Mouse (Mus musculus) liver, embryonic 13.5 days (tissue): ENCODE measurements around the gene Cdhr4. TPM values are rescaled to one million over a fixed set of nuclear protein-coding genes. Genes with fewer than 3 reads are reported as not detected.

Source experiments
- ATAC-seq: fragments of 200-750 bp; cut with Nextera tagmentation; 2 replicates; pipeline ENCODE4 v1.8.0; 2017; ENCODE audit warnings: low read depth, mild to moderate bottlenecking, moderate number of reproducible peaks, moderate library complexity
- DNase-seq: peaks from one replicate; pipeline ENCODE4 v3.0.0; 2022
- H3K27ac ChIP-seq: fragments of 300-500 bp; sonication (generic); 2 replicates; pipeline ENCODE4 v1.5.1; 2015; ENCODE audit warnings: moderate library complexity, mild to moderate bottlenecking, inconsistent platforms
- H3K27me3 ChIP-seq: fragments of 300-500 bp; sonication (generic); 2 replicates; pipeline ENCODE4 v1.6.1; 2015; ENCODE audit warnings: mild to moderate bottlenecking, inconsistent platforms
- H3K36me3 ChIP-seq: fragments of 300-500 bp; sonication (generic); 2 replicates; pipeline ENCODE4 v1.6.1; 2015; ENCODE audit warnings: mild to moderate bottlenecking, inconsistent platforms
- H3K4me1 ChIP-seq: fragments of 300-500 bp; sonication (generic); replicated peaks from 2 replicates; pipeline ENCODE4 v1.6.1; 2015; ENCODE audit warnings: inconsistent platforms
- H3K4me2 ChIP-seq: fragments of 300-500 bp; sonication (generic); 2 replicates; pipeline ENCODE4 v1.6.1; 2015; ENCODE audit warnings: inconsistent platforms, mild to moderate bottlenecking, moderate library complexity
- H3K4me3 ChIP-seq: fragments of 300-500 bp; sonication (generic); replicated peaks from 2 replicates; pipeline ENCODE4 v1.5.1; 2015; ENCODE audit warnings: mild to moderate bottlenecking, inconsistent platforms
- H3K9ac ChIP-seq: fragments of 300-500 bp; sonication (generic); 2 replicates; pipeline ENCODE4 v1.6.1; 2015; ENCODE audit warnings: mild to moderate bottlenecking, inconsistent platforms
- H3K9me3 ChIP-seq: fragments of 300-500 bp; sonication (generic); replicated peaks from 2 replicates; pipeline ENCODE4 v1.6.1; 2016; ENCODE audit warnings: inconsistent platforms
- WGBS: fragments of 180-500 bp; shearing (Covaris S2); methylation state at CpG from one replicate; pipeline ENCODE4 v1.1.7; 2015; ENCODE audit not compliant: insufficient replicate concordance; 5-methylcytosine and 5-hydroxymethylcytosine counted together
- polyA plus RNA-seq: library from polyadenylated mRNA; unstranded; fragments of >200 nt; fragmentation: Nextera tagmentation; extraction: Ambion mirVana; gene quantifications from 2 replicates; pipeline ENCODE4 v1.2.1, GENCODE M21; 2015

Cdhr4 gene
- polyA plus RNA-seq, 1 experiment from 2014 or later: 1.2 TPM

DNA sequence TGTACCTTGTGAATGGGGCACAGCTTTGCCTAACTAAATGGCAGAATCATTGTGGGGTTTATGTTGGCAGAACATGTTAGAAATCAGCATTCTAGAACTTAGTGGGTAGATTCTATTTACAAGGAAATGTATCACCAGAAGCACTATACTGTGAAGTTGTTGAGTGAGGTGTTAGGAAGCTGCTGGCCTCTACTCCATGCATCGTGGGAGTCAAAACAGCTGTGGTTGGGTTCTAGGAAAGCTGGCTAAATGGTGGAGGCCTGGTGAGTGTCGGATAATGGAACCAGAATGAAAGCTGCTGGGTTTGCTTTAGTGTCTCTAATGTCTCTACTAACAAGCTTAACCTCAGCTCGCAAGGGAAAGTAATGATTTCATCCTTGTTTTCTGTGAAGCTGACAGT, 24.8 kb downstream of the Cdhr4 start:
- Histone ChIP-seq H3K9me3 (no peaks in the 10 kb centered on the region), H3K4me1 (peaks cover 16% of the 10 kb centered on the region), H3K36me3 (peaks cover 42% of the 10 kb centered on the region), H3K27me3 (no peaks in the 10 kb centered on the region), H3K27ac (no peak overlapping the region), H3K4me2 (no peak overlapping the region), H3K4me3 (no peak overlapping the region), H3K9ac (no peak overlapping the region)
- ATAC-seq: no peak
- 83% methylated on average over 3 of the region's 3 CpGs for WGBS
- DNase-seq: no peak

DNA sequence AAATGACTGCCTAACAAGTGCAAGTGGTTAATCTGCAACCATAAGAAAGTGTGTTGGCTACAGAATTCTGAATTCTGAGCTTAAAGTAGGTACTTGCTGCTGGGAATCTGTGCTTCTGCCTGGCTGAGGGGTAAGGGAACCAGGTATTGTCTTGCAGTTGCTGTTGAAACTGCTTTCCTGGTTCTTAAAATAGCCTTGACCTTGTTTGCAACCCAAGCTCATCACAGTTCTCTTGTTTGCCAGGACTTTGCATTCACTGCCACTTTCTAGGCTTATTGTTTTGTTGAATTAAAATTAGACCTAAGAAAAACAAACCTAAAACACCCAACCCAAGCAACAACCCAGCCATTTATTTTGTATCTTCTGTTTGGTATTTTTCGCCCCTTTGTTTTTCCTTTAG, 28.4 kb downstream of the Cdhr4 start:
- H3K27ac ChIP-seq: no peak overlapping the region
- H3K9me3 ChIP-seq: no peaks in the 10 kb centered on the region
- 88% methylated on average over 1 of the region's 1 CpGs for WGBS
- ATAC-seq (no peak), DNase-seq (no peak)
- H3K4me1 ChIP-seq: peaks cover 21% of the 10 kb centered on the region
- H3K27me3 ChIP-seq: no peaks in the 10 kb centered on the region
- H3K4me2 ChIP-seq: no peak overlapping the region
- H3K9ac ChIP-seq: no peak overlapping the region
- peaks cover 42% of the 10 kb centered on the region for H3K36me3 ChIP-seq
- H3K4me3 ChIP-seq: no peak overlapping the region

GRCm38 (mm10) chr9:108023216-108023615, 30.9 kb downstream of the Cdhr4 start:
- 77% methylated on average over 3 of the region's 3 CpGs for WGBS
- no peak overlapping the region for H3K4me3 ChIP-seq
- H3K36me3 ChIP-seq: peaks cover 50% of the 10 kb centered on the region
- H3K27ac ChIP-seq: no peak overlapping the region
- H3K4me1 ChIP-seq: peaks cover 21% of the 10 kb centered on the region
- DNase-seq (no peak), ATAC-seq (no peak)
- H3K9me3 ChIP-seq: no peaks in the 10 kb centered on the region
- H3K4me2 ChIP-seq: no peak overlapping the region
- H3K27me3 ChIP-seq: no peaks in the 10 kb centered on the region
- no peak overlapping the region for H3K9ac ChIP-seq

- Histone ChIP-seq H3K4me1 (peaks cover 10% of the 10 kb centered on the region), H3K27me3 (no peaks in the 10 kb centered on the region), H3K4me3 (no peak overlapping the region), H3K36me3 (peaks cover 66% of the 10 kb centered on the region), H3K9ac (no peak overlapping the region), H3K9me3 (no peaks in the 10 kb centered on the region), H3K4me2 (no peak overlapping the region), H3K27ac (no peak overlapping the region)
- WGBS: 85% methylated on average over 3 of the region's 3 CpGs
- no peak for ATAC-seq
- no peak for DNase-seq
Observed at GRCm38 (mm10) chr9:108026584-108026983, 34.3 kb downstream of the Cdhr4 start.

- H3K27me3 ChIP-seq: no peaks in the 10 kb centered on the region
- no peaks in the 10 kb centered on the region for H3K4me1 ChIP-seq
- 93% methylated on average over 3 of the region's 3 CpGs for WGBS
- peaks cover 78% of the 10 kb centered on the region for H3K36me3 ChIP-seq
- H3K4me3 ChIP-seq: no peak overlapping the region
- H3K27ac ChIP-seq: no peak overlapping the region
- no peak overlapping the region for H3K4me2 ChIP-seq
- DNase-seq: no peak
- H3K9ac ChIP-seq: no peak overlapping the region
- H3K9me3 ChIP-seq: no peaks in the 10 kb centered on the region
- ATAC-seq: no peak
Observed at GRCm38 (mm10) chr9:108027867-108028266, 35.6 kb downstream of the Cdhr4 start.

DNA sequence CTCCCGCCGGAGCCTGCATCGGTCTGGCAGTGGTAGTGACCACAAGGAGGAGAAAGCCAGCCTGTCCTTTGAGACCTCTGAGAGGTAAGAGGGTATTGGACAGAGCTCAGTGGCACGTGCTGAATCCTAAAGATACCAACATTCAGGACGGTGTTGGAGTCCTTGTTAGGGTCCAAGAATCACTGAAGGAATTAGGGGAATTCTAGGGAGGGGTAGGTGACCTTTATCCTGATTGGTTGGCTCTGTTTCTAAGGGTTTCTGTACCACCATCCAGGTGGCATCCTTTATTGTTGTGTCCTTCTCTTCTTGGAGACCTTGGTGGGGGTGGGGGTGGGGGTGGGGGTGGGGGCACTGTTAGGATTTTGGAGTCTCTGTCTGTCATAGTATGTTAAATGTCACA, 39.8 kb downstream of the Cdhr4 start:
- peaks cover 74% of the 10 kb centered on the region for H3K36me3 ChIP-seq
- no peak overlapping the region for H3K4me2 ChIP-seq
- no peaks in the 10 kb centered on the region for H3K9me3 ChIP-seq
- no peak for DNase-seq
- no peak for ATAC-seq
- H3K4me3 ChIP-seq: no peak overlapping the region
- H3K27ac ChIP-seq: no peak overlapping the region
- peaks cover 10% of the 10 kb centered on the region for H3K4me1 ChIP-seq
- no peaks in the 10 kb centered on the region for H3K27me3 ChIP-seq
- 89% methylated on average over 5 of the region's 5 CpGs for WGBS
- H3K9ac ChIP-seq: no peak overlapping the region

GRCm38 (mm10) chr9:108035331-108036156, 43.2 kb downstream of the Cdhr4 start:
- WGBS: 91% methylated on average over 2 of the region's 2 CpGs
- DNase-seq (no peak), ATAC-seq (no peak)
- Histone ChIP-seq H3K4me2 (no peak overlapping the region), H3K27ac (no peak overlapping the region), H3K9me3 (no peaks in the 10 kb centered on the region), H3K27me3 (no peaks in the 10 kb centered on the region), H3K9ac (no peak overlapping the region), H3K4me3 (no peak overlapping the region), H3K4me1 (peaks cover 10% of the 10 kb centered on the region), H3K36me3 (peaks cover 79% of the 10 kb centered on the region)

DNA sequence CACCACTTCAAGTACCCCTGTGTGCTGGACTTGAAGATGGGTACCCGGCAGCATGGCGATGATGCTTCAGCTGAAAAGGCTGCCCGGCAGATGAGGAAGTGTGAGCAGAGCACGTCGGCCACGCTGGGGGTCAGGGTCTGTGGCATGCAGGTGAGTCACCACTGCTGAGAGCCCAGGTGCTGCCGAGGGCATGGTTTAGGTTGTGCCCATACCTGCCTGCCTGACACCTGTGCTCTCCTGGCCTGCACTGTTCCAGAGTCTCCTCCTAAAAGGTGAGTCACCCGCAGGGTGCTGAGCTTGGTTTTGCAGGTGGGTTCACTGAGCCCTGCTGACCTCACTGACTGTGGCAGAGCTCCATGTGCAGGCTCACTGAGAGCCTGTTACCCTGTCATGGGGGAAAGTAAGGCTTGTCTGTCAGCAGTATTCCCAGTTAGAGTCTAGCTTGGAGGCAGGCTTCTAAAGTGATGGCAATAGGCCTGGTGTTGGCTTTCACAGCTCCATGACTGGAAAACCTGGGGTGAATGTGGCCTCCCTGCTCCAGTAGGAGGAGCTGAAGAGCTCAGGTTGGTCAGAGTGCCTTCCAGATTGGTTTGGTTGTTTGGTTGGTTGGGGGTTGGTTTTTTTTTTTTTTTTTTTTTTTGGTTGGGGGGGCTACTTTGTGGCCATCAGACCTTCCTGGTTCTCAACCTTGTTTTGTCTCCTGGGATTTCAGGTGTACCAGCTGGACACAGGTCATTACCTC, 52.6 kb downstream of the Cdhr4 start:
- Histone ChIP-seq H3K27ac (no peak overlapping the region), H3K36me3 (peaks cover 67% of the 10 kb centered on the region), H3K4me1 (peaks cover 37% of the 10 kb centered on the region), H3K9me3 (no peaks in the 10 kb centered on the region), H3K9ac (no peak overlapping the region), H3K27me3 (no peaks in the 10 kb centered on the region), H3K4me2 (no peak overlapping the region), H3K4me3 (no peak overlapping the region)
- DNase-seq (no peak), ATAC-seq (no peak)
- WGBS: 91% methylated on average over 8 of the region's 8 CpGs

DNA sequence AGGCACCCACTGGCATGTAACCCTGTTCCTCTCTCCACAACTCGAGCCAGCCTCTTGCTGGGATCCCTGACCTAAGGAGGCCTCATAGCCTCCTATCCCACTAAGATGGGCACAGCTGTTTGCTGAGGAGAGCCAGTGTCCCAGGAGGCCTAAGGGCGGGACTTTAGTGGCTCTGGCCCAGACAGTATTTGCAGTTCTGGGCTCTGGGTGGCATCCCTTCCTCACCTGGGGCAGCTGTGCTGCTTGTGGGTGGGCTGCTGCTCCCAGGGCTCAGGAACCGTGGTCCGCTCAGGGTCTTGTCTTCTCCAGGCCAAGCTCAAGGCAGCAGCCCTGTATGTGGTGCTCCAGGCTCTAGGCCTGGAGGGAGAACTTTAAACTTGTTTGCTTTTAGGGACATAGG, 54.3 kb downstream of the Cdhr4 start:
- ATAC-seq: no peak
- Histone ChIP-seq H3K4me2 (no peak overlapping the region), H3K9ac (peak overlapping the region; percentile 70; the same call in 1 of the 2 replicates)

DNA sequence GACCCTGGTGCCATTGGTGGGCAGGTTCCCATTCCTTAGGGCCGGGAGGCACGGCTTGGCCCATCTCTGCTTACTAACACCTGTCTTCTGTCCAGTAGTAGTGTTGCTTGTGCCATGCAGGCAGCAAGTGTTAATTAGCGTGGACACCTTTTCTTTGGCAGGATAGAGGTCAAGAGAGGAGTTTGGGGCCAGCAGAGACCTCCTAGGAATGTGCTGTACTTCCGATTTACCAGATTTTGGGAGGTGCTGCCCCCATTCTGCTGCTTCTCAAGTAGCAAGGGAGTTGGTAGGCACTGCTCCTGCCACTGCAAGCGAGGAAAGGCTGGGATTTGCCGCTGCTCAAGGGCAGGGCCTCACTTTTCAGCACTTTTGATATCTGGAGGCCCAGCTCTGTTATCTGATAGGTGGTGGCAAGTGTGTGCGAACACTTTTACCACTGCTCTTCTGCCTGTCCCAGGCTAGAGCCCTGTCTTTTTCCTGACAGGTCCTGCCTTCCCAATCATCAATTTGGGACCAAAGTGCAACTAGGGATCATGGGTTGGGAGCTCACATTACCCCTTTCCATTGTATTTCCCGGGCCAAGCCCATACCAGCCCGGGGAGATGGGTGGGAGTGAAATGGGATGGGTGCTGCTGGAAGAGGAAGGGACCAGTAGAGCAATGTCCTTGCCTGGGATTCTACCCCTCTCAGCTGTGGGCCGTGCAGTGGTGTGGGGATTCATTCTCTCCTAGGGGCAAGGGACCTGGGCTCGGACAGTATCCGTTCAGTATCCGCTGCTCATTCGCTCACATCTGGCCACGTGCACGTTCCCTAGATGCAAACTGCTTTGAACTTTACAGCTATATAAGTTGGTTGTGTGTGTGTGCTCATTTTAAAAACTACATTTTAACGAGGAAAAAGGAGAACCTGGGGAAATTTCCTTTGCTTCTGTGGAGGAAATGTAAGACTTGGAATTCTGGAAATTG, 55.6 kb downstream of the Cdhr4 start:
- Histone ChIP-seq H3K9me3 (no peaks in the 10 kb centered on the region), H3K4me1 (peaks cover 55% of the 10 kb centered on the region), H3K9ac (peak overlapping the region; percentile 70), H3K27me3 (no peaks in the 10 kb centered on the region), H3K4me3 (peak overlapping the region; percentile 77), H3K4me2 (peak overlapping the region; percentile 83), H3K27ac (peak overlapping the region; percentile 88), H3K36me3 (peaks cover 66% of the 10 kb centered on the region)
- peak; percentile 16; the same call in 1 of the 2 replicates for ATAC-seq
- DNase-seq: peak; percentile 51
- 37% methylated on average over 17 of the region's 17 CpGs for WGBS

More for the DNA sequence above, 54.3 kb downstream of the Cdhr4 start:
- no peaks in the 10 kb centered on the region for H3K9me3 ChIP-seq
- H3K36me3 ChIP-seq: peaks cover 70% of the 10 kb centered on the region
- peak overlapping the region; percentile 88; the same call in 1 of the 2 replicates for H3K27ac ChIP-seq
- no peak overlapping the region for H3K4me3 ChIP-seq
- no peak for DNase-seq
- no peaks in the 10 kb centered on the region for H3K27me3 ChIP-seq
- 82% methylated on average over 4 of the region's 4 CpGs for WGBS
- H3K4me1 ChIP-seq: peaks cover 46% of the 10 kb centered on the region

- H3K9ac ChIP-seq: peak overlapping the region; percentile 70
- peaks cover 67% of the 10 kb centered on the region for H3K36me3 ChIP-seq
- peak overlapping the region; percentile 88 for H3K27ac ChIP-seq
- peaks cover 62% of the 10 kb centered on the region for H3K4me1 ChIP-seq
- peak overlapping the region; percentile 77 for H3K4me3 ChIP-seq
- H3K27me3 ChIP-seq: no peaks in the 10 kb centered on the region
- WGBS: 2% methylated on average over 19 of the region's 19 CpGs
- H3K4me2 ChIP-seq: peak overlapping the region; percentile 83
- no peaks in the 10 kb centered on the region for H3K9me3 ChIP-seq
- ATAC-seq: peak; percentile 4
- peak; percentile 45 for DNase-seq
Observed at GRCm38 (mm10) chr9:108048566-108048955, 56.3 kb downstream of the Cdhr4 start.
